Mouse (Mus musculus) forebrain, embryonic 16.5 days (tissue): Measurements from ENCODE around the gene Cmah. TPM values are rescaled to one million over a fixed set of nuclear protein-coding genes. Genes with fewer than 3 reads are reported as not detected.

Experiments used
- ATAC-seq: fragments of 200-750 bp; cut with Nextera tagmentation; 2 replicates; pipeline ENCODE4 v1.8.0; 2017; ENCODE audit warnings: mild to moderate bottlenecking, moderate library complexity
- H3K27ac ChIP-seq: fragments of 300-500 bp; sonication (generic); 2 replicates; pipeline ENCODE4 v1.5.1; 2014; ENCODE audit warnings: low read length, control low read depth
- H3K27me3 ChIP-seq: fragments of 300-500 bp; sonication (generic); replicated peaks from 2 replicates; pipeline ENCODE4 v1.6.1; 2014; ENCODE audit warnings: low read length; ENCODE audit not compliant: control insufficient read depth, insufficient read depth
- H3K36me3 ChIP-seq: fragments of 300-500 bp; sonication (generic); 2 replicates; pipeline ENCODE4 v1.6.1; 2014; ENCODE audit not compliant: control insufficient read depth, insufficient read depth
- H3K4me1 ChIP-seq: fragments of 300-500 bp; sonication (generic); replicated peaks from 2 replicates; pipeline ENCODE4 v1.6.1; 2014; ENCODE audit warnings: low read length; ENCODE audit not compliant: control insufficient read depth, insufficient read depth
- H3K4me2 ChIP-seq: fragments of 300-500 bp; sonication (generic); 2 replicates; pipeline ENCODE4 v1.6.1; 2014; ENCODE audit warnings: mild to moderate bottlenecking, low read length, control low read depth
- H3K4me3 ChIP-seq: fragments of 300-500 bp; sonication (generic); replicated peaks from 2 replicates; pipeline ENCODE4 v1.5.1; 2014; ENCODE audit warnings: mild to moderate bottlenecking, low read length, control low read depth
- H3K9ac ChIP-seq: fragments of 300-500 bp; sonication (generic); replicated peaks from 2 replicates; pipeline ENCODE4 v1.6.1; 2014; ENCODE audit warnings: low read depth, low read length, control low read depth
- H3K9me3 ChIP-seq: fragments of 300-500 bp; sonication (generic); 2 replicates; pipeline ENCODE4 v1.6.1; 2016; ENCODE audit warnings: low read length; ENCODE audit not compliant: control insufficient read depth
- WGBS: fragments of 180-500 bp; shearing (Covaris S2); extraction: QIAGEN DNeasy Blood & Tissue Kit; methylation state at CpG from one replicate; pipeline ENCODE4 v1.1.7; 2014; 5-methylcytosine and 5-hydroxymethylcytosine counted together
- polyA plus RNA-seq: library from polyadenylated mRNA; unstranded; fragments of >200 nt; fragmentation: Nextera tagmentation; extraction: Ambion mirVana; gene quantifications from 2 replicates; pipeline ENCODE4 v1.2.1, GENCODE M21; 2015

Cmah gene
- polyA plus RNA-seq, 1 experiment from 2014 or later = 0.11 TPM

- Histone ChIP-seq H3K9ac (no peak overlapping the region), H3K36me3 (no peaks in the 10 kb centered on the region), H3K27ac (no peak overlapping the region), H3K4me1 (no peaks in the 10 kb centered on the region), H3K27me3 (no peaks in the 10 kb centered on the region), H3K9me3 (no peaks in the 10 kb centered on the region), H3K4me3 (no peak overlapping the region), H3K4me2 (no peak overlapping the region)
- 79% methylated on average over 4 of the region's 4 CpGs for WGBS
- ATAC-seq = no peak
These were observed 118.9 kb downstream of the Cmah start for GRCm38 (mm10) chr13:24446081-24446480.

- no peak overlapping the region for H3K4me3 ChIP-seq
- no peak overlapping the region for H3K4me2 ChIP-seq
- H3K27ac ChIP-seq = no peak overlapping the region
- no peaks in the 10 kb centered on the region for H3K27me3 ChIP-seq
- ATAC-seq = no peak
- no peaks in the 10 kb centered on the region for H3K36me3 ChIP-seq
- no peaks in the 10 kb centered on the region for H3K9me3 ChIP-seq
- H3K9ac ChIP-seq = no peak overlapping the region
- 87% methylated on average over 5 of the region's 5 CpGs for WGBS
- no peaks in the 10 kb centered on the region for H3K4me1 ChIP-seq
These were observed 119.8 kb downstream of the Cmah start for GRCm38 (mm10) chr13:24447043-24447442.

GRCm38 (mm10) chr13:24448578-24448977 lies 121.4 kb downstream of the Cmah start:
- Histone ChIP-seq H3K4me2 (no peak overlapping the region), H3K9me3 (no peaks in the 10 kb centered on the region), H3K9ac (no peak overlapping the region), H3K27ac (no peak overlapping the region), H3K27me3 (no peaks in the 10 kb centered on the region), H3K36me3 (no peaks in the 10 kb centered on the region), H3K4me1 (no peaks in the 10 kb centered on the region), H3K4me3 (no peak overlapping the region)
- ATAC-seq = no peak
- 76% methylated on average over 6 of the region's 6 CpGs for WGBS

- 70% methylated on average over 2 of the region's 2 CpGs for WGBS
- Histone ChIP-seq H3K4me1 (no peaks in the 10 kb centered on the region), H3K27ac (no peak overlapping the region)
These were observed 124.3 kb downstream of the Cmah start for GRCm38 (mm10) chr13:24451455-24451854.

GRCm38 (mm10) chr13:24453737-24454136 lies 126.5 kb downstream of the Cmah start:
- H3K27me3 ChIP-seq = no peaks in the 10 kb centered on the region
- 88% methylated on average over 5 of the region's 5 CpGs for WGBS
- no peak overlapping the region for H3K9ac ChIP-seq
- H3K4me3 ChIP-seq = no peak overlapping the region
- no peak overlapping the region for H3K27ac ChIP-seq
- ATAC-seq = no peak
- H3K4me1 ChIP-seq = no peaks in the 10 kb centered on the region
- no peak overlapping the region for H3K4me2 ChIP-seq
- no peaks in the 10 kb centered on the region for H3K36me3 ChIP-seq
- H3K9me3 ChIP-seq = no peaks in the 10 kb centered on the region

More at GRCm38 (mm10) chr13:24451455-24451854, 124.3 kb downstream of the Cmah start:
- no peak overlapping the region for H3K9ac ChIP-seq
- no peaks in the 10 kb centered on the region for H3K27me3 ChIP-seq
- no peaks in the 10 kb centered on the region for H3K36me3 ChIP-seq
- ATAC-seq = no peak
- no peaks in the 10 kb centered on the region for H3K9me3 ChIP-seq
- no peak overlapping the region for H3K4me3 ChIP-seq
- no peak overlapping the region for H3K4me2 ChIP-seq

GRCm38 (mm10) chr13:24456385-24456784 lies 129.2 kb downstream of the Cmah start:
- 88% methylated on average over 4 of the region's 4 CpGs for WGBS
- no peaks in the 10 kb centered on the region for H3K27me3 ChIP-seq
- no peak for ATAC-seq

GRCm38 (mm10) chr13:24460517-24460916 lies 133.3 kb downstream of the Cmah start:
- 87% methylated on average over 5 of the region's 5 CpGs for WGBS
- H3K27me3 ChIP-seq = no peaks in the 10 kb centered on the region
- H3K4me1 ChIP-seq = no peaks in the 10 kb centered on the region
- H3K9me3 ChIP-seq = no peaks in the 10 kb centered on the region
- H3K27ac ChIP-seq = no peak overlapping the region
- H3K4me2 ChIP-seq = no peak overlapping the region
- no peak for ATAC-seq
- no peak overlapping the region for H3K4me3 ChIP-seq
- H3K9ac ChIP-seq = no peak overlapping the region
- H3K36me3 ChIP-seq = no peaks in the 10 kb centered on the region

More at GRCm38 (mm10) chr13:24456385-24456784, 129.2 kb downstream of the Cmah start:
- no peaks in the 10 kb centered on the region for H3K36me3 ChIP-seq
- H3K9me3 ChIP-seq = no peaks in the 10 kb centered on the region
- H3K4me3 ChIP-seq = no peak overlapping the region
- no peak overlapping the region for H3K9ac ChIP-seq
- no peak overlapping the region for H3K4me2 ChIP-seq
- H3K27ac ChIP-seq = no peak overlapping the region
- no peaks in the 10 kb centered on the region for H3K4me1 ChIP-seq

GRCm38 (mm10) chr13:24463767-24464166 lies 136.6 kb downstream of the Cmah start:
- Histone ChIP-seq H3K27ac (no peak overlapping the region), H3K4me1 (no peaks in the 10 kb centered on the region), H3K9ac (no peak overlapping the region), H3K4me2 (no peak overlapping the region), H3K9me3 (no peaks in the 10 kb centered on the region), H3K27me3 (no peaks in the 10 kb centered on the region), H3K4me3 (no peak overlapping the region), H3K36me3 (no peaks in the 10 kb centered on the region)
- ATAC-seq = no peak
- 80% methylated on average over 7 of the region's 7 CpGs for WGBS

GRCm38 (mm10) chr13:24466027-24466426 lies 138.8 kb downstream of the Cmah start:
- no peaks in the 10 kb centered on the region for H3K27me3 ChIP-seq
- no peak overlapping the region for H3K4me2 ChIP-seq
- no peak overlapping the region for H3K27ac ChIP-seq
- H3K4me3 ChIP-seq = no peak overlapping the region
- no peaks in the 10 kb centered on the region for H3K9me3 ChIP-seq
- no peak for ATAC-seq
- 98% methylated on average over 9 of the region's 9 CpGs for WGBS
- H3K36me3 ChIP-seq = no peaks in the 10 kb centered on the region
- H3K4me1 ChIP-seq = no peaks in the 10 kb centered on the region
- no peak overlapping the region for H3K9ac ChIP-seq

GRCm38 (mm10) chr13:24467806-24468205 lies 140.6 kb downstream of the Cmah start:
- H3K9me3 ChIP-seq = no peaks in the 10 kb centered on the region
- no peak overlapping the region for H3K4me2 ChIP-seq
- whole genome bisulfite sequencing = 88% methylated on average over 4 of the region's 4 CpGs
- no peak for ATAC-seq
- no peaks in the 10 kb centered on the region for H3K27me3 ChIP-seq
- no peak overlapping the region for H3K27ac ChIP-seq
- no peak overlapping the region for H3K9ac ChIP-seq
- no peak overlapping the region for H3K4me3 ChIP-seq
- H3K36me3 ChIP-seq = no peaks in the 10 kb centered on the region
- H3K4me1 ChIP-seq = no peaks in the 10 kb centered on the region
